8 mouse cellular contexts compared by ENCODE assay signal in genomic region chr14:60704961-60705360, GRCm38 (mm10).
DNase-seq lines count a peak whose midpoint lies in the region; ATAC-seq lines count a peak whose summit lies in the region.
"Had no signal": no experiment of that assay in that cellular context is flagged by ENCODE, and none has a peak within 500 bp of the region (broad histone marks: within the 10 kb centered on the region; RNA-seq: fewer than 3 reads in every experiment).

No protein-coding gene starts in this region.

- no peak overlapping the region for H3K9ac ChIP-seq in liver, embryonic 11.5 days (ENCODE audit: low read depth, low read length)
- H3K9ac ChIP-seq in heart, embryonic 12.5 days, result no peak overlapping the region
- H3K9ac ChIP-seq in forebrain, embryonic 15.5 days (replicated peaks), result no peak overlapping the region
- H3K9ac ChIP-seq: liver, embryonic 15.5 days had no signal

- H3K4me1 ChIP-seq in liver, embryonic 11.5 days (replicated peaks; ENCODE audit: control insufficient read depth, insufficient read depth, low read length), result peaks cover 8% of the 10 kb centered on the region
- H3K4me1 ChIP-seq in heart, embryonic 12.5 days (replicated peaks), result peaks cover 40% of the 10 kb centered on the region
- peaks cover 6% of the 10 kb centered on the region; the same call in 1 of the 2 replicates for H3K4me1 ChIP-seq in forebrain, embryonic 15.5 days

- intact Hi-C loops in left cerebral cortex, postnatal 25 days (cut with DNase I), result no loop called here

- no peak overlapping the region for H3K4me2 ChIP-seq in liver, embryonic 11.5 days
- no peak overlapping the region for H3K4me2 ChIP-seq in heart, embryonic 12.5 days
- no peak overlapping the region for H3K4me2 ChIP-seq in forebrain, embryonic 15.5 days (replicated peaks)
- H3K4me2 ChIP-seq: liver, embryonic 15.5 days had no signal

- ATAC-seq in liver, embryonic 11.5 days (replicated peaks; ENCODE audit: low FRiP score), result no peak
- ATAC-seq in heart, embryonic 12.5 days (ENCODE audit: insufficient number of reproducible peaks, low FRiP score), result peak; percentile 72
- no peak for ATAC-seq in forebrain, embryonic 15.5 days (replicated peaks)

- no peaks in the 10 kb centered on the region for H3K36me3 ChIP-seq in liver, embryonic 11.5 days (ENCODE audit: control insufficient read depth, insufficient read depth, low read length)
- no peaks in the 10 kb centered on the region for H3K36me3 ChIP-seq in heart, embryonic 12.5 days
- no peaks in the 10 kb centered on the region for H3K36me3 ChIP-seq in forebrain, embryonic 15.5 days

- H3K27ac ChIP-seq in liver, embryonic 11.5 days (ENCODE audit: low read depth, low read length), result no peak overlapping the region
- peak overlapping the region; percentile 59; the same call in 1 of the 2 replicates for H3K27ac ChIP-seq in heart, embryonic 12.5 days (ENCODE audit: poor library complexity, severe bottlenecking)
- H3K27ac ChIP-seq in forebrain, embryonic 15.5 days (replicated peaks), result no peak overlapping the region
- H3K27ac ChIP-seq: liver, embryonic 15.5 days had no signal

- peak; percentile 21 for DNase-seq in liver
- no peak for DNase-seq in liver, embryonic 11.5 days (ENCODE audit: low spot score)
- peak; percentile 92 for DNase-seq in cerebellum, adult 11-12 months
- DNase-seq in left cerebral cortex, postnatal 25 days (ENCODE audit: low spot score in 2 of 2), result peak; percentile 33 to 86
- peak; percentile 51 for DNase-seq in right cerebral cortex, postnatal 25 days

- H3K4me3 ChIP-seq in liver, embryonic 11.5 days (ENCODE audit: low read depth, low read length), result no peak overlapping the region
- H3K4me3 ChIP-seq in heart, embryonic 12.5 days, result no peak overlapping the region
- no peak overlapping the region for H3K4me3 ChIP-seq in forebrain, embryonic 15.5 days
- H3K4me3 ChIP-seq: liver, embryonic 15.5 days had no signal

- H3K27me3 ChIP-seq in liver, embryonic 11.5 days (replicated peaks; ENCODE audit: control insufficient read depth, insufficient read depth, low read length), result no peaks in the 10 kb centered on the region
- no peaks in the 10 kb centered on the region for H3K27me3 ChIP-seq in heart, embryonic 12.5 days (replicated peaks)
- no peaks in the 10 kb centered on the region for H3K27me3 ChIP-seq in forebrain, embryonic 15.5 days
- H3K27me3 ChIP-seq: liver, embryonic 15.5 days had no signal

- no peaks in the 10 kb centered on the region for H3K9me3 ChIP-seq in liver, embryonic 11.5 days (ENCODE audit: control insufficient read depth, low read length)
- H3K9me3 ChIP-seq in heart, embryonic 12.5 days (replicated peaks), result no peaks in the 10 kb centered on the region
- H3K9me3 ChIP-seq in forebrain, embryonic 15.5 days, result no peaks in the 10 kb centered on the region
- H3K9me3 ChIP-seq: liver, embryonic 15.5 days had no signal

- 37% methylated on average over 3 of the region's 3 CpGs for WGBS in liver, embryonic 11.5 days
- 44% methylated on average over 3 of the region's 3 CpGs for WGBS in heart, embryonic 12.5 days
- WGBS in forebrain, embryonic 15.5 days, result 56% methylated on average over 3 of the region's 3 CpGs
